Mouse (Mus musculus) kidney, adult 11 months (tissue): ENCODE results near the gene Foxred2.

Experiments used
- DNase-seq: peaks from one replicate; pipeline ENCODE4 v3.0.0; 2022

The Foxred2 gene

DNA sequence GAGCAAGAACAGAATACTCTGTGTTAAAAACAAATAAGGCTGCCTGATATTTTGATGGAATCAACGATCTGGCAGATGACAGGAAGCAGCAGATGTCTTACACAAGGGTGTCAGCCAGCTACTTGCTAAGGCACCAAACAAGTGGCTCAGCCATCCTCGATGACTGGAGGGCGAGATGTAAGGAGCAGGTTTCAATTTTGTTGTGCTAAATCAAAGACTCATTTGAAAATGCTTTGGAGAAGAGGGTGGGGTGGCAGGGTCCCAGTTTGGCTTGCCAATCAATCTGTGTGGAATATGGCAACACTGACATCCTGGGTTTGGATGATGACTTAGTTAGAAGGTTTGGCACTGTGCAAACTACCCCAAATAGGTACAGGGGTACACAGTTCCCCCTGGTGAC lies 15.0 kb downstream of the Foxred2 start:
- no peak for DNase-seq

DNA sequence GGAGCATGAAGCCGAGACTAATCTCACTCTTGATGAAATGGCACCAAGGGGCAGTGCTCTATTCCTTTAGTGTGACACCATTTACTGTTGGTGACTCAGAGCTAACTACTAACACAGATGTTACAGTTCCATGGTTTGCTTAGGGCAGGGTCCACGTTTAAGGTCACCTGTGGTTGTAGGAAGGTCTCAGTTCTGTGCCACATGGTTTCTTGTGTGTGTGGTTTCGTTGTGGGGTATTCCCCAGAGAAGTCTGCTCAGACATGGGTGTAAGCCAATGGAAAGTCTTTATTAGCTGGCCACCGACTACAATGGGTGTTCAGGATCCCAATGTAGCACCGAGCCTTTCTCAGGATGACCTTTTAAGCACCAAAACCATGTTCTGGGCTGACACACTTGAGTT lies 18.0 kb downstream of the Foxred2 start:
- no peak for DNase-seq

- DNase-seq, result no peak
Measured at GRCm38 (mm10) chr15:77935673-77936375, 20.7 kb downstream of the Foxred2 start.

DNA sequence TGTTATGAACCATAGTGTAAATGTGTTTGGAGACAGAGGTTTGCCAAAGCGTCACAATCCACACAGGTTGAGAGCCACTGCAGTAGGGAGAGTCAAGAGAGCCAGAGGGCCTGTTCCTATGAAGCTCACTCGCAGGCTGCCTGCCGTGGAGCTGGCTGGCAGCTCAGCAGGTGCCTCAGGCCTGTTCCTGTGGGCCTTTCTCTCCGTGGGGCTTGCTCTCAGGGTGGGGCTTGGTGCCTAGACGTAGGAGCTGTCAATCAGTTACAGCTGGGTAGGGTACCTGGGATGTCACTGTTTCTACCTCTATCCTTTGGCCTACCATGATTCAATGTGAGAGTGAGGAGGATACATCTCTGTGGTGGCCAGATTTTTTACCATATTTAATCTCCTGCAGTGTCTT lies 21.6 kb downstream of the Foxred2 start:
- DNase-seq, result no peak

DNA sequence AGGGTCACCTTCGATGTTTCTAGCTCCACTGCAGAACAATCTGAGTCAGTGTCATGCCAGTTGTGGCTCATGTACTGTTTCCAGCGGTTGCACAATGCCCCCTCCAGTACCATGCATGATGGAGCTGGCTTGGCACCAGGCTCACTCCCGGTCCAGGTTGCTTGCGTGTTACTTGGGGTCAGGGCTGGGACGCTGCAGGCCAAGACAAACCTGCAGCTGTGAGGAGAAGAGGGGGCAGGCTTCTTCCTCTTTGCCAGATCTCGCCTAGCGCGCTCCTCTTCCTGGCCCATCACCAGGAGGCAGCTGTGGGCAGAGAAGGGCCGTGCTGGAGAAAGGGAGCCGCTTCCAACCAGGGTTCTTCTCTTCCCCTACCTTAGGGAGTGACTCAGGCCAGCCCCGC lies 22.2 kb downstream of the Foxred2 start:
- peak; percentile 78 for DNase-seq

- DNase-seq, result peak; percentile 98
Measured at GRCm38 (mm10) chr15:77933770-77934169, 22.8 kb downstream of the Foxred2 start.

DNA sequence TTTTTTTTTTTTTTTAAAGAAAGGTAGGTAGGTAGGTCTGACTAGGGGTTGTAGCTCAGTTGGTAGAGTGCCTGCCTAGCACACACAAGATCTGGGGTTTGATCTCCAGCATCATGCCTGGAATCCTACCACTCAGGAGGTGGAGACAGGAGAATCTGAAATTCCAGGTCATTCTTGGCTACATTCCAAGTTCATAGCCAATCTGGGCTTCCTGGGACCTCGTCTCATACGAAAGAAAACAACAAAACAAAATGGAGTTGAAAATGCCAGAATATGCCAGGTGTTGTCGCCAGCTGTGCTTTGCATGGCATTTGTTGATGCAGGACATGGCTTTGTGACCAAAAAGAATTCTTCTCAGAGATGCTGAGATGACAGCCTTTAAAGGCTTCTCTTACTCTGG lies 23.3 kb downstream of the Foxred2 start:
- DNase-seq, result no peak

DNA sequence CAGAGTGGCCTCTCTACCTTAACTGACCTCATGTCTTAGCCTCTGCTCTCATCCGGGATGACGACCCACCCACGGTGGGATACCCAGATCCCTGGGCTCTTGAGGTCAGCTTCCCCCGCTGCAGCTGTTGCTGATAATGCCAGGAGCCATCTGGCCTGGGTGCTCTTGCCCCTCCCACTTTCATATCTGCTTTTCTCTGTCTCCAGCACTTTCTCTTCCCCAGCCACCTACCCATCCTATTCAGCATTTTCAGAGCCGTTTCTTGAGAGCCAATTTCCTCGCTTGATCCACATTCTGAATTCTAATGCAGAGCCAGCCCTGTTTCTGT lies 24.9 kb downstream of the Foxred2 start:
- DNase-seq, result no peak

DNA sequence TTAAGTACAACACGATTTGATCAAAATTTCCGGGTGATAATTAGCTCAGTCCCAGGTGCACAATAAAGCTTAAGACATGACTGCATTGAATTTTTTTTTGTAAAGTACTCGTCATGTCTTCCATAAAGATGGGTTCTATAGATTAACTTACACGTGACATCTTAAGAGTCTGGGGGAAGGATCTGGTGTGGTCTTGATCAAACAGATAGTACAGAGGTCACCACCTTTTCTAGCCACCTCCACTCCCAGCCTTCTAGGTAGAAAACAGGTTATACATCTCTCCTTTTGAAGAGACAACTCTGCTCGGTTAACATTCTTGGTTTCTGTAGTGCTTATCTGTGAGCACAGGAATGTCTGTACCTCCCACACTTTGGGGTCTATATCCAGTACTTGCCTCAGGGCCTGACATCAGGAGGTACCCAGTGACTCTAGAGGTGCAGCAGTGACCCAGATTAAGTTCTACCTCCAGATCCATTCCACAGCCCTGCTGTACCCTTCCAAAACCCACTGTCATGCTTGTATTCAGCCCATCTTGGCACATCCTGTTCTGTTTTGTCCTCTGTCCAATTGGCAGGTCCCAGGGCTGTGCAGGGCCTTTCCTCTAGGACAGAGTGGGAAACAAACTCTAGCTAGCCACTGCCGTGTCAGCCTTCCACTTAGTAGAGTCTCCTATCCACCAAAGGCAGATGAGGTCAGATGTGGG lies 25.4 kb downstream of the Foxred2 start:
- no peak for DNase-seq

- no peak for DNase-seq
Measured at GRCm38 (mm10) chr15:77929804-77930203, 26.7 kb downstream of the Foxred2 start.

GRCm38 (mm10) chr15:77928673-77929331 lies 27.7 kb downstream of the Foxred2 start, which contains the start of gene Txn2:
Gene Txn2, minus strand, starts transcription at chr15:77929006.
- DNase-seq, result peak; percentile 98

DNA sequence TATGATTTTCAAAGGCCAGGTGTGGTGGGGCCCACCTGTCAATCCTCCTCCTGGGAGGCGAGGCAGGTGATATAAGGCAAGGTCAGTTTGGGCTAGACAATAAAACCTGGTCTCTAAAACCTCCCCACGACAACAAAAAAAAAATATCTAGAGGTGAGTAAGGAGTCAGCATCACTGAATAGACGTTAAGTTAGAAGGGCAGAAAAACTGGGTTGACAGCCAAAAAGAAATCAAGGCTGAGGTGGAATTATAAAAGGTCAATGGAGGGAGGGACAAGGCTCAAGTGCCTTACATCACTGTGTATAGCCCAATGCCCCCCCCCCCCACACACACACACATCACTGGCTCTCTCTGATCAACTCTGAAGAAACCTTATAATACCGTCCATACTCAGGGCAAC lies 28.4 kb downstream of the Foxred2 start:
- no peak for DNase-seq

DNA sequence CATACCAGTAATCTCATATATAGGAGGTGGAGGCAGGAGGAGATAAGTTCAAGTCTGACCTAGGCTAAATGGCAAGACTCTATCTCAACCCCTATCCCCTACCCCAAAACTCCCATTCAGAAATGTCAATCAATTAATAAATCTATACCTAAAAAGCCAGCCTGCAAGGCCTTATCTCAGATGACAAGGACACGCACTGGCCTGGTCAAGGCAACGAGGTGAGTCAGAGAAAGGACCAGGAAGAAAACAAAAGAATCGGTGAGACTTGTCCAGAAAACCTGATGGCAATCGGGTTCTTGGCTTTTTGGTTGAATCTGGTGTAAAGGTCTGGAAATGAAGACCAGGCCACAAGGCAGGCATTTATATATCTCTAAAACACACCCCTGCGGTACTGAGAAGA lies 29.6 kb downstream of the Foxred2 start:
- no peak for DNase-seq

GRCm38 (mm10) chr15:77925195-77925594 lies 31.3 kb downstream of the Foxred2 start:
- no peak for DNase-seq

DNA sequence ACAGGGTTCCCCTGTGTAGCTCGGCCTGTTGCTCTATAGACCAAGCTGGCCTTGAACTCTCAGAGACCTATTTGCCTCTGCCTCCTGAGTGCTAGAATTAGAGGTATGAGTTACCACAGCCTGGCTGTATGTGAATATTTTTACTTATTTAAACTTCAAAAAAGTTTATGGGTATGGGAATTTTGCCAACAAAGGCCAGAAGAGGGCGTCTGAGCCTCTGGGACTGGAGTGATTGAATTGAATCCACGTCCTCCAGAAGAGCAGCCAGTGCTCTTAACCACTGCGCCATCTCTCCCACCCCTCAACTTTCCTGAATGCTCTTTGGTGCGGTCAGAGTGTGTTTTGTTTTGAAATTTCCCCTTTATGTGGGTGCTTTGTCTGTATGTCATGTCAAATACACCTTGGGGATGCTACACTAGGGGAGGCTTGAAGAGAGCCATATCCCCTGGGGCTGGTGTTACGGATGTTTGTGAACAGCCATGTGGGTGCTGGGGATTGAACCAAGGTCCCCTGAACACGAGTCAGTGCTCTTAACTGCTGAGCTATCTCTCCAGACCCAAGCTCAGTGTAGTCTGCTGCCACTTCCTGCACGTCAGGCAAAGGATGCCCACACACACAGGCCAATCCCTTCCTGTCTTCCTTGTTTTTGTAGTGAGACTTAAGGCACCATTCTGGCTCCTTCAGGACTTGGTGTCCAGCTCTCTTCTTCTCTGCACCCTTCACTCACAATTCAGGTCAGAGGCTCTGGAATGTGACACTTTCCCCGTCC lies 33.1 kb downstream of the Foxred2 start:
- no peak for DNase-seq

DNA sequence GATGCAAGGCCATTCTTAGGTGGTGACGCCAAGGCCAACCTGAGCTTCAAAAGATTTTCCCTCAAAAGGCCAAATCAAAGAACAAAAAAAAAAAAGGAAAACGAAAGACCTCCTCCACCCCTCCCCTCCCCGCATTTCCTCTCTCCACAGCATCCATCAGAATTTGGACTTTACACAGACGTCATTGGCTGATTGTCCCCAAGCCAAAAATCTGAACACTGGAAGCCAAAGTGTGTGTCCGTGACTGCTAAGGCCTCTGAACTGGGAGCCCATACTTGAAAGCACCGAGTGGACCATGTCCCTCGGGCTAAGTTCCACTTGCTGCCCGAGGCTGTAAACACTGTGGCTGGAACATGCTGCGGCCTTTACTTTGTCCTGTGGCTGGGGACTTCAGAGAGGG lies 33.8 kb downstream of the Foxred2 start:
- peak; percentile 87 for DNase-seq

- DNase-seq, result no peak
Measured at GRCm38 (mm10) chr15:77921636-77922035, 34.9 kb downstream of the Foxred2 start.

DNA sequence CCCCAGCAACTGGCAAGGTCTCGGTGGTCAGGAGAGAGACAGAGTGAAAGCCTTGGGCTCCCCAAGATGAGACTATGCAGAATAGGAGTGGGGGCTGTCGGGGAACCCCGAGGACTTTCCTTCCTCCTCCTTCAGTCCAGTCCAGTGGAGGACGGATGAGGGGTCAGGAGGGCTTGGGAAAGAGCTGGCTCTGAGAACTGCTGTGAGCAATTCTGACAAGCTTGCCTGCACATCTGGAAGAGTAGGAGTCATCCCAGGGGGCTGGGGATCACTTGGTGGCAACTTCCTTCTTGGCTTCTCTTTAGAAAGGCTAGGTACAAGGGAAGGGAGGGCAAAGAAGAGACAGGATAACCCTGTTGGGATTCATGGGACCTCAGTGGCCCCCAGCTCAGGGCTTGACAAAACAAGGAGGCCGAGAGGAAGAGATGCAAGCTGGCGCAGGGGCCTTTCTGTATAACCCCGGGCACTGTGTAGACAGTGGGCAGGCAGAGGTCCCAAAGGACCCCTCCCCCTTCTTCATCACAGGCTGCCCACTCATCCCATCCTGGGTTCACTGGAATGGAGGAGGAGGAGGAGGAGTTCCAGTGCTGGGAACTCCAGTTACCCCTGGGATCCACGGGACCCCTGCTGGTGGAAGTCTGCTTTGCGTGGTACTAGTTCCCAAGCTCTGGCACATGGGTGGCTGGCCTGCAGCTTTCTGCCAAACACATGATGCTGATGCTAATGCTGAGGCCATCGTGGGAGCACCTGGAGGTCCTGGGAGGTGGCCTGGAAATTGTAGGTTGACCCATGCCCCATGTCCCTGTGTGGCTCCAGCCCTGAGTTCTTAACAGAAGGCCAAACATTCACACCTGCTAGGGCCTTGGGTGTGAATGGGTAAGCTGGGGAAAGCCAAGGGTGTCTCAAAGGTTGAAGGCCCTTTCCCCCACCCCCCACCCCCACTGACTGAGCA lies 35.7 kb downstream of the Foxred2 start:
- peak; percentile 63 for DNase-seq

GRCm38 (mm10) chr15:77919441-77919840 lies 37.1 kb downstream of the Foxred2 start:
- no peak for DNase-seq

DNA sequence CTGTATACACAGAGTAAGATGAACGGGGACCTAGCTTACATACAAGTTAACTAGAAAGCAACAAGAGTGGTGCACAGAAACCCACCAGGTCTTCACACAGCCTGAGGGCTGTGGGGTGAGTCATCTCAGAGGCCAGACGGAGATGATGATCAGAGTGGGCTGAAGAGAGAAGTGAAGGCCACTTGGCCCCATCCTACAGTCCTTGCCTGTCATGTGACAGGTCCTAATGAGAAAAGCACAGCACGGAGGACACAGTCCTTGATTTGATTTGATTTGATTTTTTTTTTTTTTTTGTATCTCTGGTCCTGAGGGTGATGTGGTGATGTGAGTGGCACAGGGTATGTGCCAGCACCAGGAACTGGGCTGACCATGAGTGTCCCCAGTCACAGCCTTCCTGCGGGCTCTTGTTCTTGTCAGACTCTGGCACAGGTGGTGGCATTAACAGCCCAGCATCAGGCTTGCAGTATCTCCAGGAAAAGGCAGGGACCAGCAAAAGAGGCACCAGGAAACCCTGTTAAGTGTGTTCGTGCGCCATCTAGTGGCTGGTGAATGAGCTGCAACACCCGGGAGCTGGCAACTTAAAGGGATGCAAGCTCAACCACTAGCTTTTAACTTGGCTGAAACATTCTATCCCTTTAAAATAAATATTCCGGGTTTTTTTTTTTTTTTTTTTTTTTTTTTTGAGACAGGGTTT lies 39.5 kb downstream of the Foxred2 start:
- DNase-seq, result peak; percentile 91

- no peak for DNase-seq
Measured at GRCm38 (mm10) chr15:77915287-77915686, 41.2 kb downstream of the Foxred2 start.

DNA sequence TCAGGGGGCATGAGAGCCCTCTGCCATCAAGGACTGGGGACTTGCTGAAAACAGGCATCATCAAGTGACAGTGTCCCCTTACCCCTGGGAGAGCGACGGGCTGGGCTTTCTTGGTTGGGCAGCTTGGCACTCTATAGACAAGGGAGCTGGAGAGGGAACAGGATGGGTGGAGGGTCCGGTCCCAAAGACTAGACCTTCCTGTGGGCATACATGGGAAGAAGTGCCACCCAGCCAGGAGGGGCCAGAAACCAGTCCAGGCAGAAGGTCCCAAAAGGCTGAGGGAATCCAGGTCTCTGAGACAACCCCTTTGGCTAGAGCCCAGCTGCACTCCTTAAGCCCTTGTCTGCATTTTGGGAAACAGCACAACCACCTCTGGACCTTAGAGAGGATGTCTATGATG lies 42.0 kb downstream of the Foxred2 start:
- no peak for DNase-seq
